Mouse (Mus musculus) hindbrain, postnatal 0 days (tissue): ENCODE results near the gene Wdr6. TPM values are rescaled to one million over a fixed set of nuclear protein-coding genes. Genes with fewer than 3 reads are reported as not detected.

Experiments used
- ATAC-seq: fragments of 200-750 bp; cut with Nextera tagmentation; 2 replicates; pipeline ENCODE4 v1.8.0; 2017; ENCODE audit warnings: mild to moderate bottlenecking, moderate TSS enrichment, moderate library complexity
- DNase-seq: peaks from one replicate; pipeline ENCODE4 v3.0.0-alpha.2; 2015; ENCODE audit warnings: low spot score
- H3K27ac ChIP-seq: fragments of 300-500 bp; sonication (generic); 2 replicates; pipeline ENCODE4 v1.5.1; 2014; ENCODE audit warnings: mild to moderate bottlenecking
- H3K27me3 ChIP-seq: fragments of 300-500 bp; sonication (generic); 2 replicates; pipeline ENCODE4 v1.6.1; 2014; ENCODE audit warnings: low read length, mixed read lengths; ENCODE audit not compliant: insufficient read depth
- H3K36me3 ChIP-seq: fragments of 300-500 bp; sonication (generic); 2 replicates; pipeline ENCODE4 v1.6.1; 2014; ENCODE audit warnings: low read length, mixed read lengths; ENCODE audit not compliant: insufficient read depth
- H3K4me1 ChIP-seq: fragments of 300-500 bp; sonication (generic); 2 replicates; pipeline ENCODE4 v1.6.1; 2014; ENCODE audit warnings: antibody characterized with exemption, low read length, mixed read lengths; ENCODE audit not compliant: insufficient read depth
- H3K4me2 ChIP-seq: fragments of 300-500 bp; sonication (generic); 2 replicates; pipeline ENCODE4 v1.6.1; 2014; ENCODE audit warnings: low read depth, mild to moderate bottlenecking, low read length, moderate library complexity, mixed read lengths
- H3K4me3 ChIP-seq: fragments of 300-500 bp; sonication (generic); 2 replicates; pipeline ENCODE4 v1.5.1; 2014; ENCODE audit warnings: low read length
- H3K9ac ChIP-seq: fragments of 300-500 bp; sonication (generic); replicated peaks from 2 replicates; pipeline ENCODE4 v1.6.1; 2014; ENCODE audit warnings: mild to moderate bottlenecking, low read length, moderate library complexity, mixed read lengths
- H3K9me3 ChIP-seq: fragments of 300-500 bp; sonication (generic); 2 replicates; pipeline ENCODE4 v1.6.1; 2016; ENCODE audit warnings: low read length, mixed read lengths
- CTCF ChIP-seq: IDR thresholded peaks from 2 replicates; pipeline ENCODE4 v1.5.1; 2016; ENCODE audit warnings: antibody characterized with exemption, control low read depth, low read depth
- WGBS: fragments of 180-500 bp; shearing (Covaris S2); extraction: QIAGEN DNeasy Blood & Tissue Kit; methylation state at CpG from one replicate; pipeline ENCODE4 v1.1.7; 2014; 5-methylcytosine and 5-hydroxymethylcytosine counted together
- polyA plus RNA-seq: library from polyadenylated mRNA; unstranded; fragments of >200 nt; fragmentation: Nextera tagmentation; extraction: Ambion mirVana; gene quantifications from 2 replicates; pipeline ENCODE4 v1.2.1, GENCODE M21; 2015
- total RNA-seq: library from RNA; depleted of rRNA; stranded (reverse); fragments of >200 nt; gene quantifications from 2 replicates; pipeline ENCODE4 v1.2.3, GENCODE M21; 2014

Gene Wdr6
- total and polyA plus RNA-seq, 2 experiments from 2014 or later: 282 to 581 TPM

GRCm38 (mm10) chr9:108560227-108560841, 18.2 kb downstream of the Wdr6 start, which contains the start of gene Impdh2:
Impdh2 (plus strand) TSS chr9:108560286.
- DNase-seq (peak; percentile 99), ATAC-seq (peak; percentile 100)
- peak within 1 kb of the TSS; percentile 62 for H3K9ac ChIP-seq
- H3K27ac ChIP-seq: peak within 1 kb of the TSS; percentile 68
- peak; percentile 34; the same call in 1 of the 2 replicates for TF ChIP-seq CTCF
- peak within 1 kb of the TSS; percentile 58 for H3K4me3 ChIP-seq
- peak within 1 kb of the TSS; percentile 76 for H3K4me2 ChIP-seq
- no peaks in the 10 kb centered on the region for H3K27me3 ChIP-seq
- WGBS: under 1% methylated on average over 51 of the region's 53 CpGs
- no peaks in the 10 kb centered on the region for H3K9me3 ChIP-seq
- H3K4me1 ChIP-seq: peaks cover 5% of the 10 kb centered on the region
- H3K36me3 ChIP-seq: peaks cover 52% of the 10 kb centered on the region; the same call in 1 of the 2 replicates

- no peak overlapping the region for H3K4me3 ChIP-seq
- 94% methylated on average over 4 of the region's 4 CpGs for WGBS
Observed at GRCm38 (mm10) chr9:108559169-108559568, 19.4 kb downstream of the Wdr6 start.

GRCm38 (mm10) chr9:108546875-108547274, 31.7 kb downstream of the Wdr6 start:
- Histone ChIP-seq H3K36me3 (peaks cover 62% of the 10 kb centered on the region), H3K4me2 (no peak overlapping the region), H3K9ac (no peak overlapping the region), H3K27ac (no peak overlapping the region), H3K9me3 (no peaks in the 10 kb centered on the region), H3K4me1 (no peaks in the 10 kb centered on the region), H3K4me3 (no peak overlapping the region), H3K27me3 (no peaks in the 10 kb centered on the region)
- TF ChIP-seq CTCF: no peak
- DNase-seq (no peak), ATAC-seq (no peak)
- WGBS: 97% methylated on average over 1 of the region's 1 CpGs

More at GRCm38 (mm10) chr9:108559169-108559568, 19.4 kb downstream of the Wdr6 start:
- Histone ChIP-seq H3K4me2 (no peak overlapping the region), H3K4me1 (peaks cover 5% of the 10 kb centered on the region), H3K9ac (no peak overlapping the region), H3K27me3 (no peaks in the 10 kb centered on the region), H3K27ac (no peak overlapping the region), H3K36me3 (peaks cover 52% of the 10 kb centered on the region; the same call in 1 of the 2 replicates), H3K9me3 (no peaks in the 10 kb centered on the region)
- ATAC-seq: no peak
- TF ChIP-seq CTCF: no peak
- DNase-seq: no peak

GRCm38 (mm10) chr9:108545986-108546385, 32.6 kb downstream of the Wdr6 start:
- no peak for TF ChIP-seq CTCF
- H3K4me2 ChIP-seq: no peak overlapping the region
- H3K4me1 ChIP-seq: no peaks in the 10 kb centered on the region

GRCm38 (mm10) chr9:108540846-108541245, 37.7 kb downstream of the Wdr6 start:
- DNase-seq: no peak
- TF ChIP-seq CTCF: no peak
- no peak overlapping the region for H3K4me3 ChIP-seq
- no peaks in the 10 kb centered on the region for H3K4me1 ChIP-seq
- no peak overlapping the region for H3K4me2 ChIP-seq
- H3K9me3 ChIP-seq: no peaks in the 10 kb centered on the region
- no peak for ATAC-seq
- H3K27ac ChIP-seq: no peak overlapping the region
- peaks cover 53% of the 10 kb centered on the region for H3K36me3 ChIP-seq
- H3K27me3 ChIP-seq: no peaks in the 10 kb centered on the region
- H3K9ac ChIP-seq: no peak overlapping the region

More at GRCm38 (mm10) chr9:108545986-108546385, 32.6 kb downstream of the Wdr6 start:
- no peaks in the 10 kb centered on the region for H3K9me3 ChIP-seq
- no peak overlapping the region for H3K9ac ChIP-seq
- DNase-seq (no peak), ATAC-seq (no peak)
- no peak overlapping the region for H3K4me3 ChIP-seq
- no peaks in the 10 kb centered on the region for H3K27me3 ChIP-seq
- WGBS: 93% methylated on average over 3 of the region's 3 CpGs
- H3K27ac ChIP-seq: no peak overlapping the region
- peaks cover 65% of the 10 kb centered on the region for H3K36me3 ChIP-seq

- Histone ChIP-seq H3K27me3 (no peaks in the 10 kb centered on the region), H3K4me1 (no peaks in the 10 kb centered on the region), H3K4me2 (no peak overlapping the region), H3K36me3 (peaks cover 52% of the 10 kb centered on the region), H3K9me3 (no peaks in the 10 kb centered on the region), H3K4me3 (no peak overlapping the region), H3K9ac (no peak overlapping the region), H3K27ac (no peak overlapping the region)
- WGBS: 95% methylated on average over 1 of the region's 1 CpGs
- TF ChIP-seq CTCF: no peak
- DNase-seq: no peak
- ATAC-seq: no peak
Observed at GRCm38 (mm10) chr9:108531496-108531895, 47.0 kb downstream of the Wdr6 start.

GRCm38 (mm10) chr9:108530954-108531353, 47.6 kb downstream of the Wdr6 start:
- 88% methylated on average over 1 of the region's 1 CpGs for WGBS

More at GRCm38 (mm10) chr9:108530954-108531353, 47.6 kb downstream of the Wdr6 start:
- Histone ChIP-seq H3K4me3 (no peak overlapping the region), H3K36me3 (peaks cover 48% of the 10 kb centered on the region), H3K4me2 (no peak overlapping the region), H3K27me3 (no peaks in the 10 kb centered on the region), H3K9me3 (no peaks in the 10 kb centered on the region), H3K4me1 (no peaks in the 10 kb centered on the region), H3K27ac (no peak overlapping the region), H3K9ac (no peak overlapping the region)
- ATAC-seq (no peak), DNase-seq (no peak)
- TF ChIP-seq CTCF: no peak
